Mouse (Mus musculus) erythroblast, embryonic 14.5 days (primary cell): Measurements from ENCODE around the gene Pde8b. TPM values are rescaled to one million over a fixed set of nuclear protein-coding genes. Genes with fewer than 3 reads are reported as not detected.

Source experiments
- H3K27me3 ChIP-seq: 2 replicates; pipeline ENCODE4 v1.6.1; 2012; ENCODE audit warnings: inconsistent platforms; ENCODE audit not compliant: control insufficient read depth
- H3K36me3 ChIP-seq: 2 replicates; pipeline ENCODE4 v1.6.1; 2012; ENCODE audit warnings: mild to moderate bottlenecking, inconsistent platforms; ENCODE audit not compliant: control insufficient read depth
- H3K4me1 ChIP-seq: 2 replicates; pipeline ENCODE4 v1.6.1; 2012; ENCODE audit warnings: inconsistent platforms; ENCODE audit not compliant: control insufficient read depth
- H3K4me3 ChIP-seq: replicated peaks from 2 replicates; pipeline ENCODE3; 2012; ENCODE audit warnings: moderate library complexity, mild to moderate bottlenecking, inconsistent platforms
- H3K9me3 ChIP-seq: 2 replicates; pipeline ENCODE4 v1.6.1; 2012; ENCODE audit warnings: low read length, inconsistent platforms, mixed read lengths; ENCODE audit not compliant: control insufficient read depth
- GATA1 ChIP-seq: IDR thresholded peaks from 2 replicates; pipeline ENCODE4 v1.6.1; 2012; ENCODE audit warnings: low read length, inconsistent platforms, mixed read lengths
- TAL1 ChIP-seq: IDR thresholded peaks from 3 replicates; pipeline ENCODE4 v1.6.1; 2012; ENCODE audit warnings: low read length, inconsistent platforms, mixed read lengths
- polyA plus RNA-seq: library from polyadenylated mRNA; stranded (reverse); fragments of >175 nt; gene quantifications from 2 replicates; pipeline ENCODE4 v1.2.3, GENCODE M21; 2012

The Pde8b gene
- polyA plus RNA-seq, 1 experiment = 0.01 TPM

DNA sequence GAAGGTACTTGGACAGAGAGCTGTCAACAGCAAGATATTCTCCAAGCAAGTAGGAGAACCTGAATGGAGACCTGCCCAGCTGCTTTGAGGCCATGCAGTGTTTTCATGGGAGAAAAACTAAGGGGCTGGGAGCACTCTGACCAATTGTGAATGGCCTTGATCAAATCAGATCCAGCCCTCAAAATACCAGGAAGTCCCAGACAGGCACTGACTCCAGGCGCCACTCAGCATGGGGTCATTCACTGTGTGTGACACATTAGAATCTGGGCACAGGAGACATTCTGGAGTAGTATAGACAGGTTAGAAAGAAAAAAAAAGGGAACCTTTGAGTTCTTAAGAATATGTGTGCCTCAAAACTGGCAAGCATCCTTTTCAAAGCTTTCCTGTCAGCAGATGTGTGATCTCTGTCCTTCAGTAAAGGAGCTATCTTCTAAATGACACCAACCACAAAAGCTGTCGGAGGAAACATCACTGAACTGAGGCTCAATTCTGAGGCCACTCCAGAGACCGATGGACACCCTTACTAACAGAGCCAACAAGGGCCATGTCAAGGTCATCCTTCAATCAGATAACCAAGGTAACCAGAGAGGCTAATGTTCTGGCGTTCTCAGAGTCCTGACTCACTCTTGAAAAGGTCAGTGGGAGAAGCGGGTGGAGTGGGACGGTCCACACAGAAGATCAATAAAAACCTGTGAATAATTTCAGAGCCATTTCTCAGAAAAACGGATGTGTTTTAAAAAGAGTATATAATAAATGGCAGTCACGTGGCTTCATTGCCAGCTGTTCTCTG, 151.0 kb downstream of the Pde8b start:
- Histone ChIP-seq H3K27me3 (no peaks in the 10 kb centered on the region), H3K36me3 (no peaks in the 10 kb centered on the region), H3K4me3 (no peak overlapping the region), H3K9me3 (no peaks in the 10 kb centered on the region), H3K4me1 (no peaks in the 10 kb centered on the region)
- TF ChIP-seq TAL1 = no peak
- no peak for TF ChIP-seq GATA1

DNA sequence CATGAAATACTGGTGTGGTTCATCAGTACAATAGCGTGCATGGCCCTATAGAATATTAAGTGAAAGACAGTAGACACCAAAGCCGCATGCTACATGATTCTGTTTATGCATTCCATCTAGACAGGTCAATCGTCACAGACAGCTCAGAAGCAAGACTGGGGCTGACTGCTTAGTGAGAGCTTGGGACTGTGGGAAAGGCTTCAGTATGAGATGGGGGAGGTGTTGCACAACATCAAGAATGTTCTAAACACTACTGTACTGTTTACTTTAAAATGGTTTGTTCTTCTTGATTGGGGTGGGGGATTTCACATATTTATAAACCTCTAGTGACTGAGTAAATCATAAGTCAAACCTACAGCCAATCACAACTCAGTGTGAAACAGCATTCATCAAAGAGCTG, 153.5 kb downstream of the Pde8b start:
- H3K4me3 ChIP-seq = no peak overlapping the region
- no peaks in the 10 kb centered on the region for H3K4me1 ChIP-seq
- TF ChIP-seq TAL1 = no peak
- no peak for TF ChIP-seq GATA1
- no peaks in the 10 kb centered on the region for H3K27me3 ChIP-seq
- H3K9me3 ChIP-seq = no peaks in the 10 kb centered on the region
- no peaks in the 10 kb centered on the region for H3K36me3 ChIP-seq

DNA sequence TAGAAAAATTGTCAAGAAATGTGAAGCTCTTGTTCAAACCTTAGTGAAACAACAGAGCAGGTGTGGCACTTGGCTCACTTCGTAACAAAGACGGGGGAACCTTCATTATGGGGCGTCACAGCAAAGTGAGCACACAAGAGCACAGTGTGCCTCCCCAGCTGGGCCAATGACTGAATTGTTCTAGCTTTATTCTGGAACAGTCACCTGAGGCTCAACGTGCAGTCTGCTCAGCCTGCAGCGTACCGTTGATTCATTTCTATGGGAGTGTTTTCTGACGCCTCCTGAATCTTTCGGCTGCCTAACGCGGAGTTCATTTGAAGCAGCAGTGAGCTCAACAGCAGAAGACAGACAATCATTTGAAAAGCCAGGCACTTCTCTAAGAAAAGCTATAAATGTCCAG, 154.3 kb downstream of the Pde8b start:
- H3K36me3 ChIP-seq = no peaks in the 10 kb centered on the region
- H3K27me3 ChIP-seq = no peaks in the 10 kb centered on the region
- H3K9me3 ChIP-seq = no peaks in the 10 kb centered on the region
- no peak overlapping the region for H3K4me3 ChIP-seq
- H3K4me1 ChIP-seq = no peaks in the 10 kb centered on the region
- TF ChIP-seq GATA1 (no peak), TAL1 (no peak)

DNA sequence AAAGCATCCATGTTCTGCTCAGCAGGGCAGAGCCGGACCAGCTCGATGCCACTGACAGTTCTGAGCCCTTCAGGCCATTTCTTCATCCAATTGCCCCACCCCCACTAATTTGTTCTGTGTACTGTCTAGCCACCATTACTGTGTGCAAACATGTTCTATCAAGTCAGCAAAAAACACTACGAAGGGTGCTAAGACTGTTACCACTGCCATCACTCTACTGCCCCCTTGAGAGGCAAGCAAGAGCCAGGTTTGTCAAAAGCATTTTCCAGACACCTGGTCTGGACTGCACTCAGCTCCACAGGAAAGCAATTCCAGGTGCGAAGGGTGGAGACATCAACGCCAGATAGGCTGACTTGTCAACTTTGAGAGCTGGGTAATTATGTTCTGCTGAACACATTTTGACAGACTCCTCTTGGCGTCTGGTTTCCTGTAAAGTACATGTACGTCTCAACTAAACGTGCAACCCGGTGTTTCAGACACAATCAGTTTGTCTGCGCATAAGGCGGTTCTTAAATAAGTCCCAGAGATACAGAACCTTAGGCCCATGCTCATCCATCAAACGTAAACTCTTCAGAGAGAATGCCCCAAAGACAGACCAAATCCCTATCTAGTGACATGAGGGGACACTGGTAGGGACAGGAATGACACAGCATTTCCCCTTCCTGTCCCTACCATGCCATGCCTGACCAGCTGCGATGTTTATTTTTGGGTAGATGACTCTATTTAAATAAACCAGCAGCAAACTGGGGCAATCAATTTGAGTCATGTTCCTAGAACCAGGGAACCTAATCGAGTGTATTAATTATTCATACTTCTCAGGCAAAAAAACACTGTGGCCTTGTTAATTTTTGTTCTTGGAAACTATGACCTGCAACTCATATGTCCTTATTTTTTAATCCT, 158.3 kb downstream of the Pde8b start:
- no peaks in the 10 kb centered on the region for H3K4me1 ChIP-seq
- TF ChIP-seq TAL1 = no peak
- no peak for TF ChIP-seq GATA1
- no peak overlapping the region for H3K4me3 ChIP-seq
- no peaks in the 10 kb centered on the region for H3K27me3 ChIP-seq
- H3K9me3 ChIP-seq = no peaks in the 10 kb centered on the region
- no peaks in the 10 kb centered on the region for H3K36me3 ChIP-seq

DNA sequence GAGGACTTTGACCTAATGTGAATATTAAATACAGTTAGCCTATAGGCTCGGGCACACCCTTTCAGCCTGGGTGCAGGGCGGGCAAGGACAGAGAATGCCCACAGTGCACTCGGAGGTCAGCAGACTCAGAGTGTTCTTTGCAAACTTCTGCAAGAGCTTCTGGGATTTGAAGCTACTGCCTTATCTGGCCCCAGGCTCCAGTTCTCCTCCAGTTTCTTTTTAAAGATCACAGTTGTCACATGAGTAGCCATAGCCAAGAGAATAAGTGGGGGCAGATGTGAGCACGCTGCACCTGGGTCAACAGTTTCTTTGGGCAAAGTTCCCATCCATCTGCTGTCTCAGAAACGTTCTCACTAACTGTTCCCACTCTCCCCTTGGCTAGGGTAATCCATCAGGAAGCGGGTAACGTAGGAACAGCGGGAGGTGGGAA, 162.8 kb downstream of the Pde8b start:
- no peaks in the 10 kb centered on the region for H3K27me3 ChIP-seq
- no peak for TF ChIP-seq GATA1
- no peak for TF ChIP-seq TAL1
- H3K4me1 ChIP-seq = no peaks in the 10 kb centered on the region
- H3K4me3 ChIP-seq = no peak overlapping the region
- no peaks in the 10 kb centered on the region for H3K9me3 ChIP-seq
- no peaks in the 10 kb centered on the region for H3K36me3 ChIP-seq

DNA sequence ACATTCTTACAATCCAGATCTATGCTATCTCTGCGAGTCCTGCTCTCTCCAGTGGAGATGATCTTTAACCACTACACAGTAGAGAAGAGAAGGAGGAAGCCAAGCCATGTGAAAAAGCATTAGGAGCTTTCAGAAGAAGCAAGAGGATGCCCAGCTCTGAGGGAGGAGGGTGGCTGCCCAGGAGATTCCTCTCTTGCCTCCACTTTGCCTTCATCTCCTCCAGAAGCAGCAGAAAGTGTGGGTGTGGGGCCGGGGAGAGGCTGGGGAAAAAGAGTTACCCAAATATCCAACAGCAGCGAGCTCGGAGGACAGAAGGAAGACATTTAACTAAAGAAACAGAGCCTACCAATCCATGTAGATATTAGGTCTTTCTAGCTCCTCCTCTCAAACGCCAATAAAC, 164.1 kb downstream of the Pde8b start:
- no peaks in the 10 kb centered on the region for H3K27me3 ChIP-seq
- H3K4me1 ChIP-seq = no peaks in the 10 kb centered on the region
- H3K36me3 ChIP-seq = no peaks in the 10 kb centered on the region
- H3K9me3 ChIP-seq = no peaks in the 10 kb centered on the region
- H3K4me3 ChIP-seq = no peak overlapping the region
- no peak for TF ChIP-seq GATA1
- TF ChIP-seq TAL1 = no peak

DNA sequence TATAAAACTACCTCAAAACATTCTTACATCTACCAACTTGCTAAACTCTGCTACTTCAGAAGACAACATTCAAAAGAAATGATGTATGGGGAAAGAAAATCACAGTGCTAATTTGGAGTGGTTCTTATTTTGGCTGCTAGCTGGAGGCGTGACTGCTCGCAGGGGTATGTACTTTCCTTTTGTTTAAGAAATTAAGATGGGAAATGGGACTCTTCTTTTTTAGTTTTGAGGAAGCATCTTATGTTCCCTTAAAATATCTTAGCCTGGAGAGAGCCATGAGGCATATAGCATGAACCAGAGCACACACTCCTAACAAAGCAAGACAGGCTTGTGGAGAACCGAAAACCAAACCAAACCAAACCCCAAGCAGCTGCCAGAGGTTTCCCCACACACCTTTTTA, 167.5 kb downstream of the Pde8b start:
- Histone ChIP-seq H3K9me3 (no peaks in the 10 kb centered on the region), H3K36me3 (no peaks in the 10 kb centered on the region), H3K27me3 (no peaks in the 10 kb centered on the region), H3K4me3 (no peak overlapping the region), H3K4me1 (no peaks in the 10 kb centered on the region)
- no peak for TF ChIP-seq TAL1

DNA sequence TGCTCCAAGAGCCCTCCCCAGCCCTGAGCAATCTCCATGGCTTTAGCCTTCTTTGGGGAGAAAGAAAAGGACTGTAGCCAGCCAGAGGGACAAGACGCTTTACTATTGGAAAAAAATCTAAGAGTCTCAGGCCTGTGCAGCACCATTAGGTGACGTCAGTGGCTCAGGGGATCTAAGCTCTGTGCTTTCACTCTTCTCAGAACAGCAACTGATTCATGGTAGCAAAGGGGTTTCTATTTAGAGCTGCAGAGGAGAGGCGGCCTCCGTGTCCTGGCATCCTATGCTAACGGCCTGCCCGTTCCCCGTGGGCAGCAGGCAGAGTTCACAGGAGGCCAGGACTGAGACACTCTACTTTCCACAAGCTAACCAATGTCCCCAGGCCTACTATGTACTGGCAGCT, 169.1 kb downstream of the Pde8b start:
- Histone ChIP-seq H3K4me1 (no peaks in the 10 kb centered on the region), H3K4me3 (no peak overlapping the region), H3K27me3 (no peaks in the 10 kb centered on the region), H3K36me3 (no peaks in the 10 kb centered on the region), H3K9me3 (no peaks in the 10 kb centered on the region)
- TF ChIP-seq TAL1 (no peak), GATA1 (no peak)

DNA sequence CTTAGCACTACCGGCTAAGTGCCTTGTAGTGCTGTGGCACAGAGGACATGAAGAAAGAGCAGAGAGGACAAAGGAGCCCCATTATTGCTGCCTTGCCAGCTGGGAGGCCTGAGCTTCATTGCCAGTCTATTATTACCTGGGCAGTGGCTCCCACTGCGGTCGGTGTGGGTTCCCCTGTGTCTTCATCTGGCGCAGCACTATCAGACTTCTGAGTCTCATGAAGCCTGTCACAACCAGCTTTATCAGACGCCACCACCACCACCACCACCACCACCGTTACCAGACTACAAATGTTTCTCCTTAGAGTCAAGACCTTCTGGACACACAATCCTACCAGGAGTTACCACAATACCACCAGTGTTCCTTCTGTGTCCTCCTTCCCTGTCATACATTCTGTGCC, 171.6 kb downstream of the Pde8b start:
- no peaks in the 10 kb centered on the region for H3K36me3 ChIP-seq
- H3K4me1 ChIP-seq = no peaks in the 10 kb centered on the region
- no peak for TF ChIP-seq GATA1
- no peak for TF ChIP-seq TAL1
- no peaks in the 10 kb centered on the region for H3K9me3 ChIP-seq
- H3K4me3 ChIP-seq = no peak overlapping the region
- H3K27me3 ChIP-seq = no peaks in the 10 kb centered on the region
